Mouse (Mus musculus): ENCODE measurements around the gene Gpr135. TPM values are rescaled to one million over a fixed set of nuclear protein-coding genes. Genes with fewer than 3 reads are reported as not detected.
"Not testable (repeated sequence)": the region's sequence is repeated elsewhere in the genome, so short reads cannot be mapped to it uniquely, and the experiment has no call there.

Gene Gpr135
- polyA plus RNA-seq, 1 experiment from 2014 or later: 0.56 TPM

DNA sequence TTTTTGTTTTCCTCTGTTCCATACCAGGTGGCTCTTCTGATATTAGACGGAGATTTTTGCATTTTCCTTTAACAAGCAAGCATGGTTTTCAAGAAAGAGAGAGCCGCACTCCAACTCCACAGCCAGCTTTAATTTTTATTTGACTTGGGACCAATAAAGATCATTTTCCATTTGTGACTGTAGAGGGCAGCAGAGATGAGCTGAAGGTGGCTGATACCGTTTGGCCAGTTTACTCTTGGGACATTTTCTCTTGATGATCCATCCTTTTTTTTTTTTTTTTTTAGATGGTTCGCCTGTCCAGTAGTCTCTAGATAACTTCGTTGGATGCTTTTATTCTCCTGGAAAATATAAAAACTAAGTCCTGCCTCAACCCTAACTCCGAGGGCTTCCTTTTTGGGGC, 17.6 kb downstream of the Gpr135 start:
- no peak for ATAC-seq (ENCODE audit: insufficient number of reproducible peaks, low FRiP score)
- Histone ChIP-seq H3K27me3 (replicated peaks) (no peaks in the 10 kb centered on the region), H3K9me3 (replicated peaks) (peaks cover 5% of the 10 kb centered on the region; the same call in 1 of the 2 replicates), H3K36me3 (no peaks in the 10 kb centered on the region), H3K4me1 (replicated peaks) (no peaks in the 10 kb centered on the region), H3K4me2 (no peak overlapping the region), H3K4me3 (no peak overlapping the region), H3K27ac (ENCODE audit: poor library complexity, severe bottlenecking) (no peak overlapping the region), H3K9ac (no peak overlapping the region)
- 41% methylated on average over 6 of the region's 6 CpGs for WGBS

DNA sequence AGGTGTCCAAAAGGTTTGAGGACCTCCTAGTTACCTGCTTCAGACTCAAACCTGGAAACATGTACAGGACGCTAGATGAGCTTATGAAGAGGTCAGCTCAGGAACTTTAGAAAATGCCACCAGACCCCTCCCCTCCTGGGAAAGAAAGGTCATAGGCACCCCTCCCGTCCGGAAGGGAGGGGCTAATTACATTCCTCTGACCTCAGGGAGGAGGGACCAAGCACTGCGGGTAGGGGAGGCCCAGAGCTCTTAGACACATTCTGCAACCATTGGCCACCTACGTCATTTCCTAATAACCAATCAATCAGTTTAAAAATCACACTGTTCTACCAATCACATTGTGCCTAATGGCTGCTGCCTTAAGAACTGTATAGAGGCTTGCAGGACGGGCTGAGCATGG, 18.4 kb downstream of the Gpr135 start:
- Histone ChIP-seq H3K27ac (ENCODE audit: poor library complexity, severe bottlenecking) (no peak overlapping the region), H3K9ac (no peak overlapping the region), H3K4me1 (replicated peaks) (no peaks in the 10 kb centered on the region), H3K4me3 (no peak overlapping the region), H3K27me3 (replicated peaks) (no peaks in the 10 kb centered on the region), H3K36me3 (no peaks in the 10 kb centered on the region), H3K9me3 (replicated peaks) (peaks cover 5% of the 10 kb centered on the region; the same call in 1 of the 2 replicates), H3K4me2 (no peak overlapping the region)
- ATAC-seq (ENCODE audit: insufficient number of reproducible peaks, low FRiP score): no peak
- 73% methylated on average over 6 of the region's 6 CpGs for WGBS

DNA sequence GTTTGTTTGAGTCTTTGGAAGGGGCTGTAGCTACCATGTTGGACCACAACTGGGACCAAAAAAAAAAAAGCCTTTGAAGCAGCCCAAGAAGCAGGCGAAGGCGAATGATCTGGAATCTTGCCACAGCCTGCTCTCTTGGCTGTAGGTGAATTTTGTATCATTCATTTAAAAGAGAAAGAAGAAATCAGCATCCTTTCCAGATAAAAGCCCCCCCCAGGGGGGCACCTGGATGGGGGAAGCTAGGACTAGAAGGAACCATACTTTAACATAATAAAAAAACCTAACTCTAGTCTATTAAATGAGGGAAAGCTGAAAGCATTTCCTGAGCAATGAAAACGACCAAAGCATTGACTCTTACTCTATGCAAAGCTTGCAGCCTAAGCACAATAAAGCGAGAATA, 20.1 kb downstream of the Gpr135 start:
- WGBS: 82% methylated on average over 4 of the region's 4 CpGs

GRCm38 (mm10) chr12:72050156-72050555, 20.8 kb downstream of the Gpr135 start:
- not testable (repeated sequence) for H3K4me3 ChIP-seq; ATAC-seq (ENCODE audit: insufficient number of reproducible peaks, low FRiP score)
- 83% methylated on average over 5 of the region's 5 CpGs for WGBS

More for the DNA sequence above, 20.1 kb downstream of the Gpr135 start:
- Histone ChIP-seq H3K9me3 (replicated peaks) (peaks cover 8% of the 10 kb centered on the region; the same call in 1 of the 2 replicates), H3K27me3 (replicated peaks) (no peaks in the 10 kb centered on the region), H3K4me1 (replicated peaks) (0 out of 2 replicates have a peak, but pooled peaks cover 2% of the 10 kb centered on the region), H3K27ac (ENCODE audit: poor library complexity, severe bottlenecking) (no peak overlapping the region), H3K36me3 (no peaks in the 10 kb centered on the region), H3K4me3 (no peak overlapping the region), H3K4me2 (no peak overlapping the region), H3K9ac (no peak overlapping the region)
- no peak for ATAC-seq (ENCODE audit: insufficient number of reproducible peaks, low FRiP score)

GRCm38 (mm10) chr12:72047513-72047912, 23.4 kb downstream of the Gpr135 start:
- 6% methylated on average over 2 of the region's 2 CpGs for WGBS
- Histone ChIP-seq H3K36me3 (no peaks in the 10 kb centered on the region), H3K4me2 (no peak overlapping the region), H3K27ac (ENCODE audit: poor library complexity, severe bottlenecking) (no peak overlapping the region), H3K9ac (no peak overlapping the region), H3K4me1 (replicated peaks) (0 out of 2 replicates have a peak, but pooled peaks cover 2% of the 10 kb centered on the region), H3K9me3 (replicated peaks) (peaks cover 9% of the 10 kb centered on the region; the same call in 1 of the 2 replicates), H3K4me3 (no peak overlapping the region), H3K27me3 (replicated peaks) (no peaks in the 10 kb centered on the region)
- ATAC-seq (ENCODE audit: insufficient number of reproducible peaks, low FRiP score): no peak

More at GRCm38 (mm10) chr12:72050156-72050555, 20.8 kb downstream of the Gpr135 start:
- H3K9ac ChIP-seq; H3K36me3 ChIP-seq; H3K27ac ChIP-seq (ENCODE audit: poor library complexity, severe bottlenecking); H3K4me2 ChIP-seq; H3K27me3 ChIP-seq (replicated peaks); H3K9me3 ChIP-seq (replicated peaks); H3K4me1 ChIP-seq (replicated peaks): not testable (repeated sequence)

GRCm38 (mm10) chr12:72041238-72041637, 29.7 kb downstream of the Gpr135 start:
- Histone ChIP-seq H3K27me3 (replicated peaks) (no peaks in the 10 kb centered on the region), H3K4me3 (no peak overlapping the region), H3K9me3 (replicated peaks) (peaks cover 9% of the 10 kb centered on the region; the same call in 1 of the 2 replicates), H3K4me1 (replicated peaks) (peaks cover 33% of the 10 kb centered on the region), H3K9ac (no peak overlapping the region), H3K27ac (ENCODE audit: poor library complexity, severe bottlenecking) (no peak overlapping the region), H3K4me2 (no peak overlapping the region), H3K36me3 (no peaks in the 10 kb centered on the region)
- 86% methylated on average over 3 of the region's 3 CpGs for WGBS
- ATAC-seq (ENCODE audit: insufficient number of reproducible peaks, low FRiP score): no peak

- WGBS: 22% methylated on average over 8 of the region's 8 CpGs
- H3K9me3 ChIP-seq (replicated peaks): peaks cover 4% of the 10 kb centered on the region; the same call in 1 of the 2 replicates
- H3K9ac ChIP-seq: no peak overlapping the region
- H3K27ac ChIP-seq (ENCODE audit: poor library complexity, severe bottlenecking): 0 out of 2 replicates have a peak overlapping the region, but pooled peaks have one; percentile 13
- ATAC-seq (ENCODE audit: insufficient number of reproducible peaks, low FRiP score): no peak
- H3K4me1 ChIP-seq (replicated peaks): peaks cover 35% of the 10 kb centered on the region
- H3K27me3 ChIP-seq (replicated peaks): no peaks in the 10 kb centered on the region
- no peaks in the 10 kb centered on the region for H3K36me3 ChIP-seq
- no peak overlapping the region for H3K4me3 ChIP-seq
- no peak overlapping the region for H3K4me2 ChIP-seq
Observed at GRCm38 (mm10) chr12:72039501-72039900, 31.4 kb downstream of the Gpr135 start.

DNA sequence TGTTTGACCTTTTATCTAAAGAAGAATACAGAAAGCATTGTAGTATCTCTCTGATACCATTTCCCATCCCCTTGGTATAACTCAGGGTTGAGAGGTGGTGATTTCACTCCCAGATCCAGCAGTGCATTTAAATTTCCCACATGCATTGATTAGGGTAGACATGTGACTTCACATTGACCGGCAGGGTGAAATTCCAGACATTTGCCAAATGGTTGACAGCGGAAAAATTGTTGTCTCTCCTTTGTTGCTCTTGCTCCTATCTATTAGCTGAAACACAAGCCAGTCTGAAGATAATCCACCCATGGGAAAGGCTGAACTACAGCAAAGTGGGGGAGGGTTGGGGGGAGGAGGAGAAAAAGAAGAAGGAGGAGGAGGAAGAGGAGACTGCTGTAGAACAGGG, 32.1 kb downstream of the Gpr135 start:
- no peak for ATAC-seq (ENCODE audit: insufficient number of reproducible peaks, low FRiP score)

DNA sequence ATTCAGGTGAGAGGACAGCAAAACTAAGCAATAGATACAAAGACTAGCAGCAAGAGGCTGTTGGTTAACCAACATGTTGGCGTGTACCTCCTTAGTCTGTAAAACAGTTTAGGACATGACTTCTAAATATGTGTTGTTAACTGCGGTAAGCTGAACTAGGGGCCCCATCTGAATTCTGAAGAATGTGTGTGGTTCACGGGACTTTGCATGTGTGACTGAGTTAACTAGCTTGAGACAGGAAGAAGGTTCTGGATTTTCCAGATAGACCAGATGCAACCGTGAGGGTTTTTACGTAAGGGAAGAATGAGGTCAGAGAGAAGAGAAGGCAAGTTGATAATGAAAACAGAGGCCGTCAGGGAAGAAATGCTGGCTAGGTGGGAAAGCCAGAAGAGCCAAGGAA, 33.9 kb downstream of the Gpr135 start:
- H3K9me3 ChIP-seq (replicated peaks): peaks cover 4% of the 10 kb centered on the region; the same call in 1 of the 2 replicates
- H3K9ac ChIP-seq: no peak overlapping the region
- H3K36me3 ChIP-seq: no peaks in the 10 kb centered on the region
- no peak for ATAC-seq (ENCODE audit: insufficient number of reproducible peaks, low FRiP score)
- peaks cover 35% of the 10 kb centered on the region for H3K4me1 ChIP-seq (replicated peaks)
- 56% methylated on average over 6 of the region's 6 CpGs for WGBS
- H3K27ac ChIP-seq (ENCODE audit: poor library complexity, severe bottlenecking): peak overlapping the region; percentile 77; the same call in 1 of the 2 replicates
- H3K4me2 ChIP-seq: no peak overlapping the region
- H3K4me3 ChIP-seq: no peak overlapping the region
- H3K27me3 ChIP-seq (replicated peaks): no peaks in the 10 kb centered on the region

More for the DNA sequence above, 32.1 kb downstream of the Gpr135 start:
- no peak overlapping the region for H3K4me3 ChIP-seq
- peaks cover 35% of the 10 kb centered on the region for H3K4me1 ChIP-seq (replicated peaks)
- 15% methylated on average over 2 of the region's 2 CpGs for WGBS
- H3K36me3 ChIP-seq: no peaks in the 10 kb centered on the region
- no peak overlapping the region for H3K9ac ChIP-seq
- H3K27me3 ChIP-seq (replicated peaks): no peaks in the 10 kb centered on the region
- H3K9me3 ChIP-seq (replicated peaks): peaks cover 4% of the 10 kb centered on the region; the same call in 1 of the 2 replicates
- no peak overlapping the region for H3K27ac ChIP-seq (ENCODE audit: poor library complexity, severe bottlenecking)
- H3K4me2 ChIP-seq: no peak overlapping the region

GRCm38 (mm10) chr12:72036097-72036661, 34.7 kb downstream of the Gpr135 start:
- H3K27me3 ChIP-seq (replicated peaks): no peaks in the 10 kb centered on the region
- 14% methylated on average over 9 of the region's 9 CpGs for WGBS
- peaks cover 4% of the 10 kb centered on the region; the same call in 1 of the 2 replicates for H3K9me3 ChIP-seq (replicated peaks)
- H3K4me3 ChIP-seq: no peak overlapping the region
- no peak overlapping the region; the same call in 1 of the 2 replicates for H3K9ac ChIP-seq
- H3K36me3 ChIP-seq: no peaks in the 10 kb centered on the region
- H3K4me2 ChIP-seq: no peak overlapping the region
- ATAC-seq (ENCODE audit: insufficient number of reproducible peaks, low FRiP score): 0 out of 2 replicates have a peak, but pooled peaks have one; percentile 57
- peaks cover 41% of the 10 kb centered on the region for H3K4me1 ChIP-seq (replicated peaks)
- peak overlapping the region; percentile 77 for H3K27ac ChIP-seq (ENCODE audit: poor library complexity, severe bottlenecking)

DNA sequence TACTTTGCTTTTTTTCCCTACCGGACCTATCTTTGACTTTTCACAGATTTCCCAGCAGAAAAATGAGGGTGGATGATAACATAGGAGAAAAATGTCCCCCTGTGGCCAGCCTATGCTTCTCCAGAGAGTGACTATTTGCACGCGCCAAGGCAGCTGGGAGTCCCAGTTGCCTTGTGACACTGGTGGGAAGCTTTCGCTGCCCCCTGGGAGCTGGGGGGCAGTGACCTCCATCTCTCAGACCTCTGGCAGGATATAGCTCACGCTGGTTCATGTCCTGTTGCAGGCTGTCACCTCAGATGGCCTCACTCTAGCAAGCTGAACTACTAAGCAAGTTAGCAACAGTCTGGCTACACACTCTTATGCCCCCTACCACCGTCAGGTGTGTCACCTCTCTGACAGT, 39.1 kb downstream of the Gpr135 start:
- H3K4me1 ChIP-seq (replicated peaks): peaks cover 13% of the 10 kb centered on the region
- H3K27ac ChIP-seq (ENCODE audit: poor library complexity, severe bottlenecking): no peak overlapping the region
- WGBS: 65% methylated on average over 6 of the region's 6 CpGs

More for the DNA sequence above, 39.1 kb downstream of the Gpr135 start:
- Histone ChIP-seq H3K9ac (0 out of 2 replicates have a peak overlapping the region, but pooled peaks have one; percentile 28), H3K4me3 (no peak overlapping the region), H3K36me3 (no peaks in the 10 kb centered on the region), H3K27me3 (replicated peaks) (no peaks in the 10 kb centered on the region), H3K9me3 (replicated peaks) (no peaks in the 10 kb centered on the region), H3K4me2 (no peak overlapping the region)
- ATAC-seq (ENCODE audit: insufficient number of reproducible peaks, low FRiP score): no peak
